Mouse (Mus musculus) CH12.LX (cell line): ENCODE data around the gene Ncoa5.

Source experiments
- CTCF ChIP-seq, 2 experiments: IDR thresholded peaks in 1 of 2; conservative IDR thresholded peaks in 1 of 2; 2 replicates each; pipeline ENCODE4 v1.5.1; 2011 to 2012; ENCODE audit warnings: low read depth in 2 of 2, low read length in 2 of 2, improper control_type of control experiment in 1 of 2, inconsistent platforms in 1 of 2, mild to moderate bottlenecking in 1 of 2, moderate library complexity in 1 of 2
- EP300 ChIP-seq: IDR thresholded peaks from 2 replicates; pipeline ENCODE4 v1.6.1; 2011; ENCODE audit warnings: low read length, improper control_type of control experiment
- ETS1 ChIP-seq: conservative IDR thresholded peaks from 2 replicates; pipeline ENCODE4 v1.6.1; 2012; ENCODE audit warnings: low read depth, mild to moderate bottlenecking, inconsistent platforms, low read length, improper control_type of control experiment, moderate library complexity
- MAFK ChIP-seq: IDR thresholded peaks from 2 replicates; pipeline ENCODE4 v1.6.1; 2011; ENCODE audit warnings: low read length, improper control_type of control experiment; ENCODE audit not compliant: insufficient replicate concordance
- MEF2A ChIP-seq: IDR thresholded peaks from 2 replicates; pipeline ENCODE4 v1.6.1; 2014; ENCODE audit warnings: low read depth, mild to moderate bottlenecking, inconsistent platforms, low read length, improper control_type of control experiment, borderline replicate concordance
- POLR2A ChIP-seq: IDR thresholded peaks from 2 replicates; pipeline ENCODE4 v1.6.1; 2011; ENCODE audit warnings: low read depth, mild to moderate bottlenecking, improper control_type of control experiment, low read length
- SMC3 ChIP-seq: IDR thresholded peaks from 2 replicates; pipeline ENCODE4 v1.6.1; 2011; ENCODE audit warnings: low read depth, low read length, improper control_type of control experiment

GRCm38 (mm10) chr2:164997721-164998428 is 36.8 kb downstream of the Ncoa5 start:
- no peak for TF ChIP-seq CTCF (conservative IDR thresholded peaks at IDR 0.05 in 1 of 2, IDR thresholded peaks at IDR 0.05 in 1 of 2; ENCODE audit: low read depth in 2 of 2, low read length in 2 of 2)
- TF ChIP-seq EP300, result no peak
- TF ChIP-seq POLR2A, result no peak
- no peak for TF ChIP-seq MEF2A
- no peak for TF ChIP-seq MAFK
- no peak for TF ChIP-seq SMC3
- TF ChIP-seq ETS1, result no peak
